In the genomic region with DNA sequence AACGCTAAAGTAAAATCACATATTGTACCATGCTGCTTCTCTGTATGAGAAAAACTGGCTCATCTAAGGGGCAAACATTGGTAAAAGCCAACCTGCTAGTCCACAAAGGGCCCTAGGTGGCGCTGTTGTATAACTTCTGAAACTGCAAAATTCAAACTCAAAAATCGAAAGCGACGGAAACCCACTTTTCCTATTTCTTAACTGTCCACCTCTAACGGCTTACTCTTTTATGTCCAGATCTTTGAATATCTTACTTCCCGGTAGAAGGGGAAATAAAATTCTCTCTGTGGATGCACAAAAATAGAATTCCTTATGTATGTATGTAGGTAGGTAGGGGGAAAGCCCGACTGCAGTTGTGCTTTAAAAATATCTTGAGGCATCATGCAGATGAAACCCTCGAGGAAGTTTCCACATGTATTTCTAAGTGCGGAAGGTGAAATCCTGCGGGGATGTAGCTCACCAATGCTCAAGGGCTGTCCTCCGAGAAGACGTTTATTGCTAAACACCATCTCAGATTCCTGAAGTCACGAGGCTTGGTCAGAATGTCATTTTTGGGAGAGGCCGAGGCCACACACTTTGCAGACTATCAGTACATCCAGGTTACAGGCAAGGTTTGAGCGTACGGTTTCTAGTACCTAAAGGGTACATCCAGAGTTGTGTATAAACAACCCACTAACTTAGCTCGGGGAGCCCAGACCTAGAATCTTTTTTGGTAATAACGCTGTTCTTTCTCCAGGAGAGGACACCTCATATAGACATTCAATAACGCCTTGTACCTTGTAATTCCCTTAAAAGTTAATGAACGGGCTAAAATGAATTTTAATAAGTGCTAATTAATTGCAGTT, we compare ENCODE assay signal across 8 mouse cellular contexts.
DNase-seq lines count a peak whose midpoint lies in the region; ATAC-seq and TF ChIP-seq lines count a peak whose summit lies in the region.

No protein-coding gene starts in this region.

- TF ChIP-seq POLR2A in spleen, adult 2 months (IDR thresholded peaks at IDR 0.05; ENCODE audit: low read depth, low read length), result no peak

- H3K4me1 ChIP-seq in spleen, adult 2 months (ENCODE audit: control insufficient read depth, insufficient read depth, insufficient read length), result no peaks in the 10 kb centered on the region
- no peaks in the 10 kb centered on the region for H3K4me1 ChIP-seq in intestine, embryonic 16.5 days (ENCODE audit: control insufficient read depth, insufficient read depth, low read length)
- H3K4me1 ChIP-seq in midbrain, embryonic 10.5 days, result 0 out of 2 replicates have a peak, but pooled peaks cover 4% of the 10 kb centered on the region

- TF ChIP-seq CTCF in spleen, adult 2 months (IDR thresholded peaks at IDR 0.05; ENCODE audit: extremely low read depth, insufficient read depth, insufficient read length, insufficient replicate concordance), result peak; percentile 27; the same call in 1 of the 2 replicates

- DNase-seq in spleen, adult 2 months (ENCODE audit: low read depth in 1 of 2, low spot score in 2 of 2), result peak in 1 of 2 experiments; percentile 20
- DNase-seq in spleen, adult 12 weeks (ENCODE audit: low spot score), result no peak
- peak; percentile 76 for DNase-seq in gastrocnemius, postnatal 10 days
- peak; percentile 75 to 84 for DNase-seq in left cerebral cortex, postnatal 36 days (ENCODE audit: low spot score in 2 of 2)
- DNase-seq in midbrain, embryonic 10.5 days (ENCODE audit: low spot score), result peak; percentile 66
- peak; percentile 24 to 69 for DNase-seq in spleen, postnatal 10 days (ENCODE audit: low spot score in 2 of 2)

- H3K27ac ChIP-seq in spleen, adult 2 months (ENCODE audit: insufficient read depth, low read length), result no peak overlapping the region
- H3K27ac ChIP-seq in intestine, embryonic 16.5 days (ENCODE audit: low read length), result no peak overlapping the region
- peak overlapping the region; percentile 87 for H3K27ac ChIP-seq in midbrain, embryonic 10.5 days (replicated peaks)

- H3K27me3 ChIP-seq in spleen, adult 2 months (ENCODE audit: control insufficient read depth, insufficient read depth, low read length), result no peaks in the 10 kb centered on the region
- H3K27me3 ChIP-seq in intestine, embryonic 16.5 days (replicated peaks; ENCODE audit: control insufficient read depth, insufficient read depth, low read length), result no peaks in the 10 kb centered on the region
- H3K27me3 ChIP-seq in midbrain, embryonic 10.5 days (ENCODE audit: low read depth, poor library complexity, severe bottlenecking), result peaks cover 11% of the 10 kb centered on the region; the same call in 1 of the 2 replicates

- ATAC-seq in common myeloid progenitor, adult 5-6 weeks (replicated peaks; ENCODE audit: low read depth, poor library complexity, severe bottlenecking), result peak; percentile 92
- ATAC-seq in intestine, embryonic 16.5 days, result peak; percentile 70

- H3K4me3 ChIP-seq in spleen, adult 2 months (ENCODE audit: extremely low read depth, insufficient read depth, insufficient read length), result peak overlapping the region; percentile 33
- peak overlapping the region; percentile 55 for H3K4me3 ChIP-seq in intestine, embryonic 16.5 days (ENCODE audit: low read length)
- peak overlapping the region; percentile 53 for H3K4me3 ChIP-seq in midbrain, embryonic 10.5 days

- intact Hi-C loops in left cerebral cortex, postnatal 36 days (cut with DNase I), result loop anchor here (10.0 kb wide), 1 partner anchor 301 kb away; no protein-coding TSS in a partner anchor

- H3K36me3 ChIP-seq in spleen, adult 2 months (ENCODE audit: control insufficient read depth, insufficient read depth, low read length), result no peaks in the 10 kb centered on the region
- no peaks in the 10 kb centered on the region for H3K36me3 ChIP-seq in intestine, embryonic 16.5 days (ENCODE audit: control insufficient read depth, insufficient read depth, low read length)
- H3K36me3 ChIP-seq in midbrain, embryonic 10.5 days, result no peaks in the 10 kb centered on the region

- no peaks in the 10 kb centered on the region for H3K9me3 ChIP-seq in intestine, embryonic 16.5 days (ENCODE audit: control insufficient read depth, low read length)
- H3K9me3 ChIP-seq in midbrain, embryonic 10.5 days (replicated peaks), result no peaks in the 10 kb centered on the region

- H3K4me2 ChIP-seq in intestine, embryonic 16.5 days (ENCODE audit: low read depth, low read length), result peak overlapping the region; percentile 97

- WGBS in spleen, adult 2 months, result 1% methylated on average over 21 of the region's 21 CpGs
- 5% methylated on average over 21 of the region's 21 CpGs for WGBS in intestine, embryonic 16.5 days
- 17% methylated on average over 21 of the region's 21 CpGs for WGBS in midbrain, embryonic 10.5 days

- peak overlapping the region; percentile 68 for H3K9ac ChIP-seq in intestine, embryonic 16.5 days (ENCODE audit: low read depth, low read length)
